Mouse (Mus musculus) kidney, embryonic 14.5 days (tissue): ENCODE data around the gene Mybbp1a. TPM values are rescaled to one million over a fixed set of nuclear protein-coding genes. Genes with fewer than 3 reads are reported as not detected.

ENCODE experiments used
- ATAC-seq: fragments of 200-750 bp; cut with Nextera tagmentation; 2 replicates; pipeline ENCODE4 v1.8.0; 2017; ENCODE audit warnings: moderate number of reproducible peaks, mild to moderate bottlenecking, moderate TSS enrichment, moderate library complexity; ENCODE audit not compliant: low FRiP score, low TSS enrichment
- H3K27ac ChIP-seq: fragments of 300-500 bp; sonication (generic); 2 replicates; pipeline ENCODE4 v1.5.1; 2014; ENCODE audit warnings: low read depth, mild to moderate bottlenecking, low read length, moderate library complexity, mixed read lengths
- H3K27me3 ChIP-seq: fragments of 300-500 bp; sonication (generic); 2 replicates; pipeline ENCODE4 v1.6.1; 2014; ENCODE audit warnings: mild to moderate bottlenecking, low read length; ENCODE audit not compliant: control insufficient read depth, insufficient read depth
- H3K36me3 ChIP-seq: fragments of 300-500 bp; sonication (generic); 2 replicates; pipeline ENCODE4 v1.6.1; 2014; ENCODE audit warnings: low read length, mixed read lengths; ENCODE audit not compliant: control insufficient read depth, insufficient read depth
- H3K4me1 ChIP-seq: fragments of 300-500 bp; sonication (generic); 2 replicates; pipeline ENCODE4 v1.6.1; 2014; ENCODE audit warnings: low read length, mixed read lengths; ENCODE audit not compliant: control insufficient read depth, insufficient read depth
- H3K4me2 ChIP-seq: fragments of 300-500 bp; sonication (generic); replicated peaks from 2 replicates; pipeline ENCODE4 v1.6.1; 2014; ENCODE audit warnings: low read depth, mild to moderate bottlenecking, low read length
- H3K4me3 ChIP-seq: fragments of 300-500 bp; sonication (generic); 2 replicates; pipeline ENCODE4 v1.5.1; 2014; ENCODE audit warnings: mild to moderate bottlenecking, low read length
- H3K9ac ChIP-seq: fragments of 300-500 bp; sonication (generic); 2 replicates; pipeline ENCODE4 v1.6.1; 2014; ENCODE audit warnings: low read depth, mild to moderate bottlenecking, low read length, moderate library complexity
- H3K9me3 ChIP-seq: fragments of 300-500 bp; sonication (generic); 2 replicates; pipeline ENCODE4 v1.6.1; 2016; ENCODE audit warnings: low read length; ENCODE audit not compliant: control insufficient read depth
- WGBS: fragments of 180-500 bp; shearing (Covaris S2); extraction: QIAGEN DNeasy Blood & Tissue Kit; methylation state at CpG from one replicate; pipeline ENCODE4 v1.1.7; 2014; 5-methylcytosine and 5-hydroxymethylcytosine counted together
- polyA plus RNA-seq: library from polyadenylated mRNA; unstranded; fragments of >200 nt; fragmentation: Nextera tagmentation; extraction: Ambion mirVana; gene quantifications from 2 replicates; pipeline ENCODE4 v1.2.1, GENCODE M21; 2014

Gene Mybbp1a
- polyA plus RNA-seq, 1 experiment from 2014 or later, result 173 TPM

DNA sequence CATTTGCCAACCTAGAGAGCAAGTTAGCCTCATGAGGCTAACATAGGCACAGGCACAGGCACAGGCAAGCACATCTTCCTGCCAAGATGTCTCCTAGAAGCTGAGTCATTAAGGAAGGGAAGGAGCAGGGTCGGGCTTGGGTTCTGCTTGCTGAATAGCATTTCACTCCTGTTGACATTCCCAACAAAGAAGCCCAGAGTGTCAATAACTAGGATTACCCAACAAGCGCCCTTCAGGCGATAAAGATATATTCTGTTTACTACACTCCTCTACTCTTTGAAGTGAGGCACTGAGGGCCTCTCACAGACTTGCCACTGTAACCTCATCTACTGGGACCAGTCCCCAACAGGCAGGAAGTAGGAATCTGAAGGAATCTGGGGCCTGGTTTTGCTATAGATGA, 54.9 kb downstream of the Mybbp1a start:
- H3K36me3 ChIP-seq, result no peaks in the 10 kb centered on the region
- H3K9ac ChIP-seq, result no peak overlapping the region
- no peaks in the 10 kb centered on the region for H3K9me3 ChIP-seq
- no peak for ATAC-seq
- no peak overlapping the region for H3K4me3 ChIP-seq
- no peaks in the 10 kb centered on the region for H3K4me1 ChIP-seq
- no peak overlapping the region for H3K4me2 ChIP-seq
- no peak overlapping the region for H3K27ac ChIP-seq
- H3K27me3 ChIP-seq, result no peaks in the 10 kb centered on the region
- 42% methylated on average over 3 of the region's 3 CpGs for WGBS

DNA sequence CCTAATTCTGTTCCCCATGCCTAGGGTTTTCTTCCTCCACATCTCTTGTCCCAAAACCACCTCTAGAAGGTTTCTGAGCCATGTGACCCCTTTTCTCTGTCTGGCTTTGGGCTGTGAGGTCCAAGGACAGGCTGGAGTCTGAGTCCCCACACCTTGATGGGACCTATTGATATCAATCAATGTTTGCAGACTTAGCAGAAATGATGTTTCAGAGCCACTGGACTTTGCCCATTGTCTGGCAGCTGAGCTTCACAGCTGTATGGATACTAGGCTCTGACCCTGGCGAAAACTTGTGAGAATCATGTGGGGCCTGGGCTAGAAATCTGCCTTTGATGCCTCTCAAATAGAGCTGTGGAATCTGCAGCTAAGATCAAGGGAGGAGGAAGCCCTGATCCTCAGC, 55.6 kb downstream of the Mybbp1a start:
- H3K4me3 ChIP-seq, result no peak overlapping the region
- no peak for ATAC-seq
- WGBS, result 64% methylated on average over 1 of the region's 1 CpGs

DNA sequence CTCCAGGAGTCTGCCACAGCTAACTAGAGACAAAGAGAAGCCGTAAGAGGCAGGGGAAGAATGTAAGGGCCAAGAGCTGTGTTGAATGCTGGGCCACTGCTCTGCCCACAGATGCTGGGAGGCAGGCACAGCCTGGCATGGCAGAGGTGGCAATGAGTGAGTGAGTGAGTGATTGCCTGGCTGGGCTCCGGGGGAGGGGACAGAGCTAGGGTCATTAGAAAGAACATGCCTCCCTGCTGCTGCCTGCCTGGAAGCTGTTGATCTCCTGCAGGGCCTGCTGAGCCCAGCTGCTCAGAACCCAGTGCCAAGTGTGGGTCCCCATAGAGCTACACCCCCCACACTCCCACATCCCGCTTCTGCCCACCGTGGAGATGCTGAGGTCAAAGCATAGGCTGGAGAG, 56.2 kb downstream of the Mybbp1a start:
- Histone ChIP-seq H3K36me3 (no peaks in the 10 kb centered on the region), H3K9me3 (no peaks in the 10 kb centered on the region), H3K27me3 (no peaks in the 10 kb centered on the region), H3K27ac (no peak overlapping the region), H3K4me3 (no peak overlapping the region), H3K4me1 (peaks cover 10% of the 10 kb centered on the region; the same call in 1 of the 2 replicates), H3K4me2 (no peak overlapping the region), H3K9ac (no peak overlapping the region)
- WGBS, result 27% methylated on average over 4 of the region's 4 CpGs
- no peak for ATAC-seq

More for the DNA sequence above, 55.6 kb downstream of the Mybbp1a start:
- Histone ChIP-seq H3K4me2 (no peak overlapping the region), H3K4me1 (0 out of 2 replicates have a peak, but pooled peaks cover 4% of the 10 kb centered on the region), H3K27me3 (no peaks in the 10 kb centered on the region), H3K36me3 (no peaks in the 10 kb centered on the region), H3K9ac (no peak overlapping the region), H3K9me3 (no peaks in the 10 kb centered on the region), H3K27ac (no peak overlapping the region)

DNA sequence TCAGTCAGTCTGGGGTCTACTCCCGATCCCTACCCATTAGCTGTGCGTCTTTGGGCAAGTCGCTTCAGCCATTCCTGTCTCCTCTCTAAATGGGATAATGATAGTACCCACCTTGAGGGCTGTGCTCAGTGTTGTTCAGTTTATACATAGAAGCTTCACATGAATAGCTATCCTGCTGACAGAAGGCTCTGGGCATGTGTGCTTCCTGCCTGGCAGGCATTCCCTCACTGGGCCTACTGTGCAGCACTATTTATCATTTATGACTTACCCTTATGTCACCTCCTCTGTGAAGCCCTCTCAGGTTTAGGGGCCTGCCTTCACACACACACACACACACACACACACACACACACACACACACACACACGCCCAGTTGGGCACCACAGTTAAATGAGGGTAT, 59.0 kb downstream of the Mybbp1a start:
- WGBS, result 91% methylated on average over 4 of the region's 4 CpGs
- H3K9me3 ChIP-seq, result no peaks in the 10 kb centered on the region
- H3K27me3 ChIP-seq, result peaks cover 2% of the 10 kb centered on the region; the same call in 1 of the 2 replicates
- H3K4me2 ChIP-seq, result no peak overlapping the region
- H3K4me1 ChIP-seq, result peaks cover 22% of the 10 kb centered on the region; the same call in 1 of the 2 replicates
- H3K27ac ChIP-seq, result no peak overlapping the region
- no peaks in the 10 kb centered on the region for H3K36me3 ChIP-seq
- no peak overlapping the region for H3K4me3 ChIP-seq
- ATAC-seq, result no peak
- H3K9ac ChIP-seq, result no peak overlapping the region

Other genes starting within 250 kb of the Mybbp1a start
- not detected in 2 replicates for gene Gm43951, start 234.5 kb upstream of the Mybbp1a start, polyA plus RNA-seq
- 9.5 and 18.1 TPM in 2 replicates for gene 4933427D14Rik, start 233.9 kb upstream of the Mybbp1a start, polyA plus RNA-seq
- gene Txndc17, start 233.8 kb upstream of the Mybbp1a start, polyA plus RNA-seq, result 207 and 237 TPM in 2 replicates
- gene Med31, start 225.8 kb upstream of the Mybbp1a start, polyA plus RNA-seq, result 45.6 and 62.1 TPM in 2 replicates
- 0.15 and 0.26 TPM in 2 replicates for gene Slc13a5, start 174.1 kb upstream of the Mybbp1a start, polyA plus RNA-seq
- gene Xaf1, start 139.7 kb upstream of the Mybbp1a start, polyA plus RNA-seq, result 4.2 and 4.8 TPM in 2 replicates
- not detected in 2 replicates for gene Fbxo39, start 126.9 kb upstream of the Mybbp1a start, polyA plus RNA-seq
- gene Tekt1, start 78.9 kb upstream of the Mybbp1a start, polyA plus RNA-seq, result 5.8 and 8.3 TPM in 2 replicates
- 30.0 and 56.1 TPM in 2 replicates for gene Smtnl2, start 29.6 kb upstream of the Mybbp1a start, polyA plus RNA-seq
- 0.31 and 0.76 TPM in 2 replicates for gene Ggt6, start 5.8 kb upstream of the Mybbp1a start, polyA plus RNA-seq
- gene Spns2, start 48.5 kb downstream of the Mybbp1a start, polyA plus RNA-seq, result 2.0 and 2.4 TPM in 2 replicates
- 0.20 and 0.29 TPM in 2 replicates for gene Spns3, start 109.2 kb downstream of the Mybbp1a start, polyA plus RNA-seq
- gene Ube2g1, start 165.9 kb downstream of the Mybbp1a start, polyA plus RNA-seq, result 68.1 and 82.1 TPM in 2 replicates
- gene Ankfy1, start 248.7 kb downstream of the Mybbp1a start, polyA plus RNA-seq, result 13.4 and 35.3 TPM in 2 replicates